Mouse (Mus musculus) cerebellum, adult 11 months (tissue): ENCODE results near the gene Ptges2.
"Not testable (repeated sequence)": the region's sequence is repeated elsewhere in the genome, so short reads cannot be mapped to it uniquely, and the experiment has no call there.

Source experiments
- DNase-seq: peaks from one replicate; pipeline ENCODE4 v3.0.0; 2022

The Ptges2 gene

DNA sequence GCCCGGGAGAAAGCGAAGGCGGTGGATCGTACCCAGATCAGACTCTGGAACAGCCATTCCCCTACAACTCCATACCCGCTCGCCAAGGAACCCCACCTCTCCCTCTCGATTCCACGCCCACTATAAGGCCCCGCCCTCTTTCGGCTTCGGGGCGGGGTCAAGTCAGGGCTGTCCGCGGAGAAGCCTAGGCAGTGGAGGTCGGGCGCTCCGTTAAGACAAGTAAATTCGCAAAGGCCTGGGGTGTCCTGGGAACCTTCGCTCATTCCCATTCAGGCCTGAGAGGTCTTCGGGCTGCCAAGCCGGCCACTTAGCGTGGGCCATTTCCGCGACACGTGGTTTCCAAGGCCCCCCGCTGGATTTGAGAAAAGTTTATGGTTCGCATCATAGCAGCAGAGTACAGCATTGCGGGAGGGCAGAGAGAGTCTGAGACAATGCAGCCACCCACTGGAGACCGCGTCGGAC, at the start of gene Ptges2:
Ptges2 (plus strand) TSS at position 413 of the 462 bp plus-strand sequence.
- DNase-seq, result peak; percentile 87

DNA sequence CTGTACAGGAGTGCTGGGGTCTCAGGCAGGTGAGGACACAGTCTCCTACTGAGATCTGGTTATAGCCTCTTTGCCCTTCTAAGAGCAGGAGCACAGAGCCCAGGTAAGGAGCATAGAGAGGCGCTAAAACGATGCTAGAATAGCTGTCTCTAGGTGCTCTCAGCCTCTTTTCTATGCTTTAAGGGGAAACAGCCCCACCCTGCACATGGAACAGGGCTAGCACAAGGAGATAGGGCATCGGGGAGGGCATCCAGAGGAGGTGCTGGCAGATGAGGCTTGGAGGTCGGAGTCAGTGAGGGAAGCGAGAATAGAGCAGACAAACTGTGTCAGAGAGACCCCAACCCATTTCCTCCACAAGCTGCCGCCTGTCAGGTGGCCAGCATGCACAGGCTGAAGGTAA, 48.7 kb upstream of the Ptges2 start:
- no peak for DNase-seq

DNA sequence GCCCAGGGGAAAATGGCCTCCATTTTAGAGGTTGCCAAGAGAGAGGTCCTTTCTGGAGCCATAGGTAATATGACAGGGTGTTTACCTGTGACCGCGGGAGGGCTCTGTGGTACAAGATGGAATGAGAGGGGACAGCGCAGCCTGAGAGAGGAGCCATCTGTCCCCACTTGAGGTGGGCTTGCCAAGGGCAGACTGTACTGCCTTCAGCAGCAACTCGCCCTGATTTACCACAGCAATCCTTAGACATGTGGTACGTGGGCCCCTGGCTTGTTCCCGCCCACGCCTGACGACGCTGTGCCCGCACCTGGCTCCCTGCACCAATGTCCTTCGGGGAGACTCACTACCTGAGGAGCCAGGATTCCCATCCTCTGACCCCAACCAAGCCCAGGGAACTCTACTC, 47.4 kb upstream of the Ptges2 start:
- DNase-seq, result peak; percentile 67

DNA sequence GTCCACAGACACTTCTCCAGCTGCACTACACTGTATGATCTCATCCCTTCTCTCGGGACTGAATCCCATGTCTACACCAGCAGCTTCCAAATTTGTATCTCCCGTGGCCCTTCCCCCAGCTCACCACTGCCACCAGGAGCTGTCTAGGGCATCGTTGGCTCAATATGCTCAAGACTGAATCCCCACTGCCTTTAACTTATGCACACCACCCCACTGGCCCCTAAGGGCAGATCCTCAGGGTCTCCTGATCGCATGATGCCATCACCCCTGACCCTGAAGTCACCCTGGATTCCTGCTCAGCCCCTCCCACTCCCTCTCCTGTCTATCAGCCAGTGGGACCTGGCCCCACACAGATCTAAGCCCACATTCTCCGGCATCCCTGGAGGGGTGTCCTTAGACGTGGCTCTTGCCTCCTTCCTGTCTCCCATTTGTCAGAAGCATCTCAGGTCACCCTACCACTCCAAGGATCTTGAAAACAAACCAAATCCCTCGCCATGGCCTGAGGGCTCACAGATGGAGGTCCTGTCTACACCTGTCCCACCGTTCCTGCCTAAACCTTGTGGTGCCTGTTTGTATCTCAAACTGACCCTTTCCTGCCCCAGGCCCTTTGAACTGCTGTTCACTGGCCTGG, 46.0 kb upstream of the Ptges2 start:
- peak; percentile 43 for DNase-seq

DNA sequence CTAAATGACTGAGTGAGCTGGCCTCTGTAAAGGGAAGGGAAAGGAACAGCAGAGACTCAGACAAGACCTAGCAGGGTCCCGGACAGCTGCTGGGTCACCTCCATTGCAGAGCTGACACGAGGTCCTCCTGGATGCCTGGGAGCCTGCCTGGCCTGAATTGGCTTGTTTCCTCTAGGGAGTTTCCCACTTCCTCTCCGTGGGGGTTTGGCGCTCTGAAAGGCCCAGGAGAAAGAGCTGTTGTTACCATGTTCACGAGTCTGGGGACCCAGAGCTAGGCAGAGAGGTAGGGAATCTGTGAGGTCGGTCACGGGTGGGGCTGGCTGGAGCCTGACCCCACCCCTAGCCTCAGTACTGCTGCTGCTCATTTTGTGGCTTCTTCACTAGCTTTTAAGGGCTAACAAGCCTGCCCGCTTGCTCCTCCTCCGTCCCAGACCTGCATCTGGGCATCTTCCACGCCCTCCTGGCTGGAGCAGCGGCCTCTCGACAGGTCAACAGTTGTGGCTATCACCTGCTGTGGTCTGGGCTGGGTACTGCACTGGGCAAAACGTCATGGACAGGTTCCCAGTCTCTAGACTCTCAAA, 45.1 kb upstream of the Ptges2 start:
- DNase-seq, result peak; percentile 61

DNA sequence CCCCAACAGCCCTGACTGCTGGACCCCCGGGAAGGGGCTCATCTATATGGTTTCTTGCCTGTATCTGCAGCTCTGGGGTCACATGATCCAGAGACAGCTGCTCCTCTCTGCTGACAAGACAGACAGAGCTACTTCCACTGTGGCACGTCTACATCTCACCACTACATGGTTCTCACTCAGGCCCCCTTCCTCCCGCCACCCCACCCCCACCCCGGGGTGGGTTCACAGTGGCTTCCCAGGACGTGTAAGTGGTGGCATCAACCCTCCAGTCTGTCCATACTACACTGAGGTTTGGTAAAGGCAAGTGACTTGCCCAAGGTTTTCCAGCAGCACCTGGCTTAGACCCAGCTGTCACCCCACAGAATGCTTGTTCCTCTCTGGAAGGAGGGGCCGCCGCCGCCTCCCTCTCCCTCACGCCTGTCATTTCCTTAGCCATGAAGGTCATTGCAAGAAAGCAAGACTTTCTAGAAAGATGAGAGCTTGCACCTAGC, 44.2 kb upstream of the Ptges2 start:
- DNase-seq, result peak; percentile 69

DNA sequence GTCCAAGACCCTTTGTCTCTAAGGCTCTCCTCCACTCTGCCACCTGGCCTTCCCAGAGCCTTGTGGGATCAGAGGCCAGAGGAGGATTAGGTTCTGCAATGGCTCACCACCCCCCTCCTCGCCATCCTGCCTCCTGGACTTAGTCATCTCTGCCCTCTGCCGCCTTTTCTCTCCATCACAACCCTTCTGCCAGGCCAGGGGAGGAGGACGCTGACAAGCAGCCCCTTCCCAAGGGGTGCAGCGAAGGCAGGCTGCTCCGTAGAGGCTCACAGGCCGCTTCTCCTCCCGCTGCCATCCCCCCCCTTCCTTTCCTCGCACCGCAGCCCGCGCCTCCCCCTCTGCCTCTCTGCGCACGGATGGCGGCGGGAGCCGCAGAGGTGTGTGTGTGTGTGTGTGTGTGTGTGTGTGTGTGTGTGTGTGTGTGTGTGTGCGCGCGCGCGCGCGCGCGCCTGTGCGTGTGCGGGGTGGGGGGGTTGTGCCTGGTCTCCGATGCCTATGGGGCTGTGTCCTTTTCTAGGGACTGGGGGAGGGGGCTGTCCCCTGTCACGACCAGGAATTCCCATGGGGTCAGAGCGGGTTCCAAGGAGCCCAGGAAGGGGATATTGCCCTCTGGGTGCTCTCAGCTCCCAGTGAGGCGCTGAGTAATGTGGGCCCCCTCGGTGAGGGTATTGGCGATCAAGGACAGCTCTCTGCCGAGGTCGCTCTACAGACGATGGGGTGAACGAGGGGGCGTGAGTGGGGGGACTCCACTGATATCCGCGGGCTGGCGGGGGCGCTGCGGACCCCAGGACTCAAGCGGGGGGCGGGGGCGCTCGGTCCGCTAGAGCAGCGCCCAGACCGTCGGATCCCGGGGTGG, 43.3 kb upstream of the Ptges2 start, which contains the start of gene Ciz1:
Ciz1 (plus strand) TSS at position 177 of the 856 bp plus-strand sequence.
- peak; percentile 78 for DNase-seq

DNA sequence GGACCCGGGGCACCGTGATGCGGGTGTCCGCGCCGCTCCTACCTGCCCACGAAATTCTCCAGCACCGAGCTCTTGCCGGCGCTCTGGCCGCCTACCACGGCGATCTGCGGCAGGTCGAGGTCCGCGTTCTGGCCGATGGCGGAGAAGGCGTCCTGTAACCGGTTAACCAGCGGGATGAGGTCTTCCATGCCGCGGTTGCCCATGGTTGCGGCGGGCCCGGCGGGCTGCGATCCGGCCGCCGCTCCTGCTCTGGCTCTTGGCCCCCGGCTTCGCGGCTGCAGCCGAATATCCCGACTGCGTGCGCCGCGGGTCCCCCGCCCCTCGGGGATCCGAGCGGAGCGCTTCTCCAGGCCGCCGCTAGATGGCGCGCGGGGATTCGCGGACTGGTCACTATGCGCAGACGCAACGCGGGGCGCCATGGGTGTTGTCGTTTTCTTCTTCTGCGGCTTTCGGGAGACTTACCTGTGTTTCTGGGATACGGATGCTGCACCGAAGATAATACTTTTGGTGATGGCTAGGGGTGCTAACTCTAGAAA, 42.6 kb upstream of the Ptges2 start, which contains the start of gene Dnm1:
Dnm1 (minus strand) TSS at position 332 of the 536 bp plus-strand sequence.
- peak; percentile 97 for DNase-seq

DNA sequence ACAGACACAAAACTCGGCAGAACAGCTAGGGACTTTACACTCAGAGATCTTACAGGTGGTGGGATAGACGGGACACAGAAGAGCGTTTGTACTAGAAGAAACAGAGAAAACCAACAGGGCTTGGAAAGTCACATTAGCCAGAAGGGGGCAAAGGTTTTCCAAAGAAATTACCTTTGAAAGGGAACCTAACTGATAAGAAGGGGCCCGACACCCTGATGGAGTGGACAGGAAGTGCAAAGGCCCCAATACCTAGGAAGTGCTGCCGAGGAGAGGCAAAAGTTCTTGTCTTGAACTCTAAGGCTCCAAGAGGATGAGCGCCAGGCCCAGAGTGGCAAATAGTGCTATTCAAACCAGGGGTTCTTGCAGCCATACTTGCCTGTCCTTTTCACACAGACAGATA, 41.9 kb upstream of the Ptges2 start:
- DNase-seq, result no peak

DNA sequence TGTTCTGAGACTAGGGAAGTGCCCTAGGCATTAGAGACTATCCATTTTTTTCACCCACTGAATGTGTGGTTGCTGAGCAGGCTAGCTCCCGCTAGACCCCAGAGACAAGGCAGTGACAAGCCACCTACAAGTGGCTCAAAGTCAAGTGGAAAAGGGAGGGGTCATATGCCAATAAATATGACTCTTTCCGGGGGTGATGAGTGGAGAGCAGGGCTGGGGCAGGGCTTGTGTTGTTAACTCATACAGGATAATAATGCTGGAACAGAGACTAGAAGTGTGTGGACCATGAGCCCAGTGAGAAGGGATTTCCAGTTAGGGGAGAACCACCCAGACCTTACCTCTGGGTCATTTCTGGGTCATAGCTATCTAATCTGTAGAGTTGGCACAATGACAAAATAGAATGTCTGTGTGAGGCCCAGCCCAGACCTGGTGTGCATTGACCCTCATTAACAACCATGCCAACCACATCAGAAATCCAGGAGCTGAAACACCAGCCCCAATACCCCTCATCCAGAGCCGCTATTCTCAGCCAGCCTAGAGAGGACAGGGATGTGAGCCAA, 41.3 kb upstream of the Ptges2 start:
- no peak for DNase-seq

DNA sequence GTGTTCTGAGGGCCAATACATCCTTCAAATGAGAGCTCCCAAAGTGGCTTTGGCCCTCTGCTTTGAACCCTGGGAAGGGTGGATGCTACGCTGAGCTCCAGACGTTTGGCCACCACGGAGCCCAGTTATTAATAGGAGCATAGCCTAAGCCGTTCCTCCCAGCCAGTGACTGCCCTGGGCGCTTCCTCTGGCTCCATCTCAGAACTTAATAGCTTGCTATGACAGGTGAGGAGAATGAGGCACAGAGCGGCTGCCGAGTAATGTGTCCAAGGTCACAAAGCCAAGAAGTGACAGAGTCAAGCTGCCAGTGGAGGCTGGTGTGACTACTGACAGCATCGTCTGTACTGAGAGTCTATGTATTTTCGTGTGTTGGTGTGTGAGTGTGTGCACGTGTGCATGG, 39.5 kb upstream of the Ptges2 start:
- DNase-seq, result no peak

DNA sequence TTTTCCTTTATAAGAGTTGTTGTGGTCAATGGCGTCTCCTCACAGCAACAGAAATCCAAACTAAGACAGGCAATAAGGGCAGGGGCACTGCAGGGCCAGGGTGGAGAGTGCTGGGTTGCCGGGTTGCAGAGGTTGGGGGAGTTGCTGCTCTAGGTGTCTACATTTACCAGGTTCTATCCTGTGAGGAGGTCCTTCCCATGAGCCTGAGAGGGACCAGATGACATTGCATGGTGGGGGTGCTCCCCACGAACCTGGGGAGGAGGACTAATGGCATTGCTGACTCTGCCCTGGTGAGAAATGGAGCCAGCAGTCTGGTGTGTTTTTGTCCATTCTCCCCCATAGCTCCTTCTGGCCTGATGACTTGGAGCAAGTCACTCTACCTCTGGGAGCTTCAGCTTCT, 38.0 kb upstream of the Ptges2 start:
- no peak for DNase-seq

DNA sequence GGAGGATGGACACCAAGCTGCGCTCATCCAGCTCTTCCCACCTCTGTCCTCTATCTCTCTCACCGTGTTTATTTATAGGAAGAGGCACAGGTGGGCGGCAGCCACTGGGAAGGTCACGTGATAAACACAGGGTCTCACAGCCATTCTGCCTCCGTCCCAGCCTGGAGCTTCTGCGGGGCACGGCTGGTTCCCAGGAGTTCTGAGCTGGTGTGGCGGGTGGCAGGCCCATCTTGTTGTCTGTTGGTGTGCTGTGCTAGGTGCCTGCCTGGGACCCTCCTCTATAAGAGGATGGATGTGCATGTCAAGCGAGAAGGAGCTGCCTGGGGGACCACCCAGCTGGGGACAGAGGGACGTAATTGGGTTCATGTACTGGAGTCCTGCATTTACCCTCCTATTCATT, 37.3 kb upstream of the Ptges2 start:
- DNase-seq, result no peak

DNA sequence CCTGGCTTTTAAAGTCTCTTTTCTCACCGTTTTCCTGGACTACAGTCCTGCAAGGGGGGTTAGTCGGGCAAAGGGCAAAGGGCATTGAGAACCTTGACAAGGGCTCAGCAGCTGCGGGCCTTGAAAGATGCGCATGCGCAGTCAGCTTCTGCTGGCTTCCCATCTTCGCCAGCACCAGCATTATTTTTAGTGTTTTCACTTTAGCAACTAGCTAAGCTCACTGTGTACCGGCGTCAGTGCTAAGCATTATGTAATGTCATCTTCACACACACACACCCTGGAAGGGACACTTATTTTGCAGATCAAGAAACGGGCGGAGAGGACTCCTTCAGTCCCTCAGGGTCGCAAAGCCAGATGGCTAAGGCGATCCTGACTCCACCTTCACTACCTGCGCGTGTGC, 35.0 kb upstream of the Ptges2 start:
- peak; percentile 84 for DNase-seq

DNA sequence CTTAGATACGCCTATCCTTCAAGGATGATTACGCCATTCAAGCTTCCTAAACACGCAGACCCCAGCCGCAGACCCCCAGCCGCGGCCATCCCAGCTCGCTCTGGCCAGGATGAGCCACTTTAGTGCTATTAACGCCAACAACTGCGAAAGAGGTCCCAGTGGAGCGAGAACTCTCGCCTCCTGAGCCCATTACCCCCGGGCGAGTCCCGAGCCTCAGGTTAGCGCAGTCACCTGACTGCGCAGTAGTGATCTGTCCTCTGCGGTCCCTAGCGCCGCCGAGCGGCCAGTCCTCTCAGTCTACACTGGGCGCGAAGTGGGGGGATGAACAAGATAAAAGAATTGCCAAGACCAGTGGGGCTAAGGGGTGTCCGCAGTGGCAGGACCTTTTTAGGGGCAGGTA, 34.3 kb upstream of the Ptges2 start:
- DNase-seq, result peak; percentile 87

DNA sequence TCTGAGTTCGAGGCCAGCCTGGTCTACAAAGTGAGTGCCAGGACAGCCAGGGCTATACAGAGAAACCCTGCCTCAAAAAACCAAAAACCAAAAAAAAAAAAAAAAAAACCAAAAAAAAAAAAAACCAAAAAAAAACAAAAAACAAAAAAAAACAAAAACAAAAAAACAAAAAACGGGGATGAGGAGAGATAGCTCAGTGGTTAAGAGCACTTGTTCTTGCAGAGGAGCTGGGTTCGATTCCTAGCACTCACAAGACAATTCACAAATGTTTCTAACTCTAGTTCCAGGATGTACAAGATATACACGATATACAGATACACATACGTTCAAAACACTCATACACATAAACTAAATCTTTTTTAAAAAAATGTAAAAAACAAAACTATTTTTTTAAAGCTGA, 33.4 kb upstream of the Ptges2 start:
- not testable (repeated sequence) for DNase-seq

DNA sequence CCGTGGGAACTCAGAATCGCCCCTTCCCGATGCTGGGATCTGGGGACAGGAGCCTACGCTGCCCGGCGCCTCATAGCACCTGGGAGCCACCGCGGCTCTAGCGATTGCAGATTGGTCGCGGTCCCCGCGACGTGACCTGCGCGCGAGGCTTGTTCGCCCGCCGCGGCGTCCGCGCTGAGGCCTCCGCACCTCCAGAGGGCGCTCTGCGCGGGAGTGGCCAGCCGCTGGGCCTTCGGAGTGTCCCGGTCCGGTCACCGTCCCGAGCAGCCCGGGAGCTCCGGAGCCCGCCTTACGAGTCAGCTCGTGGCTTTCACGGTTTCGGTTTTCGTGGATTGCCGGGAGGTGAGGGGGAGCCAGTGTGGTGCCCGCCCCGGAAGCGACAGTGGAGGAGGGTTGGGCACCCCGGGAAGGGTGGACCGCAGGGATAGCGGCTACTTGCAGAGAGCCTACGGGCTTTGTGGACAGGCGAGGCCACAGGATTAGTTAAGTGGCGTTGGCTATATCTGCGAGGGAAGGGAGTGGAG, 32.8 kb upstream of the Ptges2 start:
- DNase-seq, result peak; percentile 93

DNA sequence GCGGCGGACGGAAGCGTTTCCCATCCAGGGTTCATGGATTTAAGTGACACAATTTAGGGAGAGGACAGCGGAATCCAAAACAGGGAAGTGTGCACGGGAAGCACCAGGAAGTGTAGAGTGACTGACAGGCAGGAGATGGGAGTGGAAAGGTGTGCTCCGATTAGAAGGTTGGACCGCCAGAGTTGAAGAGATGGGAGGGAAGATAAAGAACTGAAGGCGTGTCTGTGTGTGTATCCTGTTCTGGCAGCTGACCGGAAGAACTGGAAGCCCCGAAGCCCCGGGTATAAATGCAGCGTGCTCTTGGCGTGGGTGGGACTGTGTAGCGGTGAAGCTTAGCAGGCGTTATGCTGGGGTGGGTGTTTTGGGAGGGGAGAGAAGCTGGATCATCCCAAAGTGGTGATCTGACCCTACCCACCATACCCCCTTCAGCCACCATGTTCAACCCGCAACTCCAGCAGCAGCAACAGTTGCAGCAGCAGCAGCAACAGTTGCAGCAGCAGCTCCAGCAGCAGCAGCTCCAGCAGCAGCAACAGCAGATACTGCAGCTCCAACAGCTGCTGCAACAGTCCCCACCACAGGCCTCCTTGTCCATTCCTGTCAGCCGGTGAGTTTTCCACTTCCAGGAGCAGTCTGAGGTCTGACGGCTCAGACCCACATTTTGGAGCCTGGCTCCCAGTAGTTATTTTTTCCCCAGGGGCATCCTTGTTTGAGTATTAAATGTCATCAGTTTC, 32.2 kb upstream of the Ptges2 start:
- DNase-seq, result no peak

DNA sequence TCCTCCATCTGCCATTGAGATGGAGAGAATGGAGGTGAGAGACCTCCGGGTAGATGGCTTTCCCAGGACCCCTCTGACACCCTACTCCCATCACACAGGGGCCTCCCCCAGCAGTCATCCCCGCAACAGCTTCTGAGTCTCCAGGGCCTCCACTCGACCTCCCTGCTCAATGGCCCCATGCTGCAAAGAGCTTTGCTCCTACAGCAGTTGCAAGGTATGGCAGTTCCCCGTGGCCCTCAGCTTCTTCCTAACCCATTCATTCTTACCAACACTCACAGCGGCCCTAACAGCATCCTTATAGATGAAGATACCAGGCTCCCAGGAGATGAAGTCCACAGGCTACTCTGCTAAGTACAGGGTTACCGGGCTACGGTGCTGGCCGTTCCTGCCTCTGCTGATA, 31.6 kb upstream of the Ptges2 start:
- no peak for DNase-seq

DNA sequence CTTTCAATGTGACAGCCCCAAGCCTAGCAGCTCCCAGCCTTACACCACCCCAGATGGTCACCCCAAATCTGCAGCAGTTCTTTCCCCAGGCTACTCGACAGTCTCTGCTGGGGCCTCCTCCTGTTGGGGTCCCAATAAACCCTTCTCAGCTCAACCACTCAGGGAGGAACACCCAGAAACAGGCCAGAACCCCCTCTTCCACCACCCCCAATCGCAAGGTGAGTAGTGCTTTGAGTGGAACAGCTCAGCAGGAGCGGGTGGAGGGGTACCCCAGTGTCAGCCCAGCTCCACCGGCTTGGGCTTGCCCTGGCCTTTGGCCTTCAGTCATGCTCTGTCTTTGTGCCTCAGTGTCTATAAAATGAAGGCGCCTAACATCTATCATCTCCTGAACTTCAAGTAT, 28.4 kb upstream of the Ptges2 start:
- DNase-seq, result no peak

DNA sequence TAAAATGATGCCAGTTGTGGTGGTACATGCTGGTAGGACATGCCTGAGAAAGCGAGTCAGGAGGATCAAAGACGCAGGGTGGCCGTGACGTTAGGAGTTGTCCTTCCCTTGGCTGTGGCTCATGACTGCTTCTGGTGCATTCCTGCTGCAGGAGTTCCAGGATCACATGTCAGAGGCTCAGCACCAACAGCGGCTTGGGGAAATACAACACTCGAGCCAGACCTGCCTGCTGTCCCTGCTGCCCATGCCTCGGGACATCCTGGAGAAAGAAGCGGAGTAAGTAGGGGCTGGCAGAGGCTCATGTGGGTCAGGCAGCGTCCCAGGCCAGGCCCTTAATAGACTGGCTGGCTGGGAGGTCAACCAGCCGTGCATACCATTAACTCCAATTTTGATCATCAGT, 21.5 kb upstream of the Ptges2 start:
- DNase-seq, result no peak

DNA sequence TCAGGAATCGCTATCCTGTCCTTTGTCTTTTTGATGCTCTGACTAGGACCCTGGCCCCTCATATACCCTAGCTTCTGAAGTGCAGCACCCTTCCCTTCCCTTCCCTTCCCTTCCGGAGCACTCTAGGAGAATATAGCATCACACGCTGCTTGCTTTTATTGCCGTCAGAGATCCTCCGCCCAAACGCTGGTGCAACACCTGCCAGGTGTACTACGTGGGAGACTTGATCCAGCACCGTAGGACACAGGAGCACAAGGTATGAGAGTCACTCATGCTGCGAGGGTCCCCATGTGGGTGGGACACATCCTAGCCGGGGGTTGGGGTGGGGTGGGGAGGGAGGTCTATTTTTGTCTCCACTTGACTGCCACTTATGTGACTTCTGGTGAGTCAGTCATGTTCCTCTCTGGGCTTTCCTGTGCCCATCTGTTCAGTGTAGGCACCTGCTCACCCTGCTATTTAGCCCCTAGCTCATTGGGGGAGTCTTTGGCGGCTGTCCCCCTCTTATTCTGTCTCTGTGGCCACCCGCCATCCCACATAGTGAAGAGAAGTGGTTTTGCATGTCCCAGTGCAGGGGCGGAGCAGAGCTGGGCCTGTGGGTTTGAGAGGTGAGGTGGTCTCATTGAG, 20.3 kb upstream of the Ptges2 start:
- no peak for DNase-seq
